ENCODE assay signal across 23 mouse cellular contexts in genomic region chr14:72227853-72228252, GRCm38 (mm10).
DNase-seq lines count a peak whose midpoint lies in the region; ATAC-seq lines count a peak whose summit lies in the region.
"Had no signal": no experiment of that assay in that cellular context is flagged by ENCODE, and none has a peak within 500 bp of the region (broad histone marks: within the 10 kb centered on the region; RNA-seq: fewer than 3 reads in every experiment).

No protein-coding gene starts in this region.

- no peaks in the 10 kb centered on the region for H3K27me3 ChIP-seq in forebrain, embryonic 16.5 days (replicated peaks; ENCODE audit: control insufficient read depth, insufficient read depth, low read length)
- H3K27me3 ChIP-seq in forebrain, embryonic 13.5 days = no peaks in the 10 kb centered on the region
- H3K27me3 ChIP-seq: embryonic facial prominence, embryonic 12.5 days; embryonic facial prominence, embryonic 15.5 days; forebrain, embryonic 12.5 days; hindbrain, embryonic 12.5 days had no signal

- intact Hi-C loops in left cerebral cortex, postnatal 4 days (cut with DNase I) = no loop called here

- 56% methylated on average over 5 of the region's 5 CpGs for WGBS in forebrain, embryonic 16.5 days
- WGBS in forebrain, embryonic 13.5 days = 74% methylated on average over 5 of the region's 5 CpGs

- H3K4me1 ChIP-seq in forebrain, embryonic 16.5 days (replicated peaks; ENCODE audit: control insufficient read depth, insufficient read depth, low read length) = 0 out of 2 replicates have a peak, but pooled peaks cover 2% of the 10 kb centered on the region
- peaks cover 3% of the 10 kb centered on the region; the same call in 1 of the 2 replicates for H3K4me1 ChIP-seq in forebrain, embryonic 13.5 days
- H3K4me1 ChIP-seq: embryonic facial prominence, embryonic 12.5 days; embryonic facial prominence, embryonic 15.5 days; hindbrain, embryonic 12.5 days had no signal

- ATAC-seq in forebrain, embryonic 16.5 days = peak; percentile 52
- ATAC-seq in forebrain, embryonic 13.5 days = no peak
- ATAC-seq: activated CD4-positive, CD25-positive, alpha-beta regulatory T cell, adult 4 months; hindbrain, embryonic 16.5 days; inflammation-experienced regulatory T-cells, adult 6 months; intestine, embryonic 16.5 days had no signal

- H3K9me3 ChIP-seq in forebrain, embryonic 16.5 days (ENCODE audit: control insufficient read depth, low read length) = no peaks in the 10 kb centered on the region
- no peaks in the 10 kb centered on the region for H3K9me3 ChIP-seq in forebrain, embryonic 13.5 days (replicated peaks)
- H3K9me3 ChIP-seq: embryonic facial prominence, embryonic 12.5 days; embryonic facial prominence, embryonic 15.5 days; forebrain, embryonic 12.5 days; hindbrain, embryonic 12.5 days had no signal

- no peak overlapping the region for H3K4me3 ChIP-seq in forebrain, embryonic 16.5 days (replicated peaks; ENCODE audit: low read length)
- H3K4me3 ChIP-seq in forebrain, embryonic 13.5 days = no peak overlapping the region
- H3K4me3 ChIP-seq: embryonic facial prominence, embryonic 12.5 days; embryonic facial prominence, embryonic 15.5 days; forebrain, embryonic 12.5 days; gastrocnemius, adult 2 months; hindbrain, embryonic 12.5 days had no signal

- H3K27ac ChIP-seq in forebrain, embryonic 16.5 days (ENCODE audit: low read length) = no peak overlapping the region
- H3K27ac ChIP-seq in forebrain, embryonic 13.5 days = no peak overlapping the region
- H3K27ac ChIP-seq: embryonic facial prominence, embryonic 12.5 days; embryonic facial prominence, embryonic 15.5 days; forebrain, embryonic 12.5 days; gastrocnemius, adult 2 months; hindbrain, embryonic 12.5 days had no signal

- H3K4me2 ChIP-seq in forebrain, embryonic 16.5 days (ENCODE audit: low read length) = no peak overlapping the region
- H3K4me2 ChIP-seq in forebrain, embryonic 13.5 days = no peak overlapping the region
- H3K4me2 ChIP-seq: embryonic facial prominence, embryonic 12.5 days; embryonic facial prominence, embryonic 15.5 days; forebrain, embryonic 12.5 days; heart, embryonic 11.5 days; hindbrain, embryonic 12.5 days had no signal

- no peaks in the 10 kb centered on the region for H3K36me3 ChIP-seq in forebrain, embryonic 16.5 days (ENCODE audit: control insufficient read depth, insufficient read depth)
- no peaks in the 10 kb centered on the region for H3K36me3 ChIP-seq in forebrain, embryonic 13.5 days (ENCODE audit: poor library complexity, severe bottlenecking)
- H3K36me3 ChIP-seq: embryonic facial prominence, embryonic 12.5 days; embryonic facial prominence, embryonic 15.5 days; forebrain, embryonic 12.5 days; hindbrain, embryonic 12.5 days had no signal

- peak; percentile 82 to 84 for DNase-seq in cerebellum, postnatal 10 days
- no peak for DNase-seq in cerebellum, postnatal 36 days
- DNase-seq in left cerebral cortex, postnatal 4 days = peak; percentile 64
- DNase-seq in left cerebral cortex, adult 18-20 months (ENCODE audit: low spot score in 2 of 2) = no peak
- DNase-seq: adrenal gland, adult 8-10 months; adrenal gland, postnatal 25 days; cerebellum, adult 11 months; cerebellum, adult 9-11 months; gastrocnemius, adult 2 months; gastrocnemius, postnatal 14 days; heart, adult 11 months; kidney, adult 18-20 months had no signal

- H3K9ac ChIP-seq in forebrain, embryonic 16.5 days (replicated peaks; ENCODE audit: low read depth, low read length) = no peak overlapping the region
- no peak overlapping the region for H3K9ac ChIP-seq in forebrain, embryonic 13.5 days
- H3K9ac ChIP-seq: embryonic facial prominence, embryonic 12.5 days; embryonic facial prominence, embryonic 15.5 days; forebrain, embryonic 12.5 days; hindbrain, embryonic 12.5 days had no signal

Comparison
In these comparisons a context has a peak if more than half of its experiments do, and no peak if none do; other contexts are left out.
1. DNase-seq: peak in cerebellum, postnatal 10 days (2 of 2) and left cerebral cortex, postnatal 4 days (single experiment); none in cerebellum, postnatal 36 days (0 of 2) and left cerebral cortex, adult 18-20 months (0 of 2).